Mouse (Mus musculus): Measurements from ENCODE around the gene Ripor3. TPM values are rescaled to one million over a fixed set of nuclear protein-coding genes. Genes with fewer than 3 reads are reported as not detected.

The Ripor3 gene
- polyA plus RNA-seq, 1 experiment from 2014 or later: 3.0 TPM

- TF ChIP-seq CTCF (IDR thresholded peaks at IDR 0.05; ENCODE audit: low read depth): no peak
- no peak for TF ChIP-seq EP300 (optimal IDR thresholded peaks at IDR 0.05)
- ATAC-seq (ENCODE audit: low FRiP score, low TSS enrichment) (no peak), DNase-seq (ENCODE audit: low spot score) (no peak)
- Histone ChIP-seq H3K9ac (ENCODE audit: low read length) (no peak overlapping the region), H3K27ac (replicated peaks) (no peak overlapping the region), H3K4me1 (replicated peaks; ENCODE audit: control insufficient read depth, insufficient read depth) (peaks cover 23% of the 10 kb centered on the region), H3K4me2 (replicated peaks; ENCODE audit: low read depth) (no peak overlapping the region), H3K4me3 (ENCODE audit: low read depth, low read length) (no peak overlapping the region), H3K36me3 (ENCODE audit: control insufficient read depth, insufficient read depth, low read length) (no peaks in the 10 kb centered on the region), H3K9me3 (ENCODE audit: control insufficient read depth, low read length) (no peaks in the 10 kb centered on the region), H3K27me3 (ENCODE audit: control insufficient read depth, insufficient read depth, low read length) (no peaks in the 10 kb centered on the region)
- WGBS: 64% methylated on average over 11 of the region's 11 CpGs
Measured at GRCm38 (mm10) chr2:167939632-167940399, 70.6 kb downstream of the Ripor3 start.

- Histone ChIP-seq H3K4me3 (ENCODE audit: low read depth, low read length) (no peak overlapping the region), H3K27ac (replicated peaks) (no peak overlapping the region), H3K36me3 (ENCODE audit: control insufficient read depth, insufficient read depth, low read length) (no peaks in the 10 kb centered on the region), H3K9ac (ENCODE audit: low read length) (no peak overlapping the region), H3K9me3 (ENCODE audit: control insufficient read depth, low read length) (no peaks in the 10 kb centered on the region), H3K27me3 (ENCODE audit: control insufficient read depth, insufficient read depth, low read length) (no peaks in the 10 kb centered on the region), H3K4me1 (replicated peaks; ENCODE audit: control insufficient read depth, insufficient read depth) (peaks cover 23% of the 10 kb centered on the region), H3K4me2 (replicated peaks; ENCODE audit: low read depth) (no peak overlapping the region)
- WGBS: 72% methylated on average over 4 of the region's 4 CpGs
- TF ChIP-seq EP300 (optimal IDR thresholded peaks at IDR 0.05): no peak
- no peak for TF ChIP-seq CTCF (IDR thresholded peaks at IDR 0.05; ENCODE audit: low read depth)
- no peak for DNase-seq (ENCODE audit: low spot score)
- ATAC-seq (ENCODE audit: low FRiP score, low TSS enrichment): no peak
Measured at GRCm38 (mm10) chr2:167939204-167939603, 71.2 kb downstream of the Ripor3 start.

- Histone ChIP-seq H3K4me2 (replicated peaks; ENCODE audit: low read depth) (no peak overlapping the region), H3K9me3 (ENCODE audit: control insufficient read depth, low read length) (no peaks in the 10 kb centered on the region), H3K4me1 (replicated peaks; ENCODE audit: control insufficient read depth, insufficient read depth) (peaks cover 23% of the 10 kb centered on the region), H3K4me3 (ENCODE audit: low read depth, low read length) (no peak overlapping the region), H3K27ac (replicated peaks) (no peak overlapping the region), H3K27me3 (ENCODE audit: control insufficient read depth, insufficient read depth, low read length) (no peaks in the 10 kb centered on the region), H3K9ac (ENCODE audit: low read length) (no peak overlapping the region), H3K36me3 (ENCODE audit: control insufficient read depth, insufficient read depth, low read length) (no peaks in the 10 kb centered on the region)
- ATAC-seq (ENCODE audit: low FRiP score, low TSS enrichment): no peak
- DNase-seq (ENCODE audit: low spot score): no peak
- TF ChIP-seq EP300 (optimal IDR thresholded peaks at IDR 0.05) (no peak), CTCF (IDR thresholded peaks at IDR 0.05; ENCODE audit: low read depth) (no peak)
- 76% methylated on average over 3 of the region's 3 CpGs for WGBS
Measured at GRCm38 (mm10) chr2:167938786-167939185, 71.6 kb downstream of the Ripor3 start.

- DNase-seq (ENCODE audit: low spot score) (no peak), ATAC-seq (ENCODE audit: low FRiP score, low TSS enrichment) (no peak)
- Histone ChIP-seq H3K4me3 (ENCODE audit: low read depth, low read length) (no peak overlapping the region), H3K27me3 (ENCODE audit: control insufficient read depth, insufficient read depth, low read length) (no peaks in the 10 kb centered on the region), H3K27ac (replicated peaks) (no peak overlapping the region), H3K4me2 (replicated peaks; ENCODE audit: low read depth) (no peak overlapping the region), H3K9ac (ENCODE audit: low read length) (no peak overlapping the region), H3K36me3 (ENCODE audit: control insufficient read depth, insufficient read depth, low read length) (no peaks in the 10 kb centered on the region), H3K9me3 (ENCODE audit: control insufficient read depth, low read length) (no peaks in the 10 kb centered on the region), H3K4me1 (replicated peaks; ENCODE audit: control insufficient read depth, insufficient read depth) (peaks cover 2% of the 10 kb centered on the region; the same call in 1 of the 2 replicates)
- 79% methylated on average over 3 of the region's 3 CpGs for WGBS
- TF ChIP-seq EP300 (optimal IDR thresholded peaks at IDR 0.05) (no peak), CTCF (IDR thresholded peaks at IDR 0.05; ENCODE audit: low read depth) (no peak)
Measured at GRCm38 (mm10) chr2:167935956-167936355, 74.5 kb downstream of the Ripor3 start.

- Histone ChIP-seq H3K27ac (replicated peaks) (no peak overlapping the region), H3K4me3 (ENCODE audit: low read depth, low read length) (peak overlapping the region; percentile 88), H3K9me3 (ENCODE audit: control insufficient read depth, low read length) (no peaks in the 10 kb centered on the region), H3K4me1 (replicated peaks; ENCODE audit: control insufficient read depth, insufficient read depth) (no peaks in the 10 kb centered on the region), H3K4me2 (replicated peaks; ENCODE audit: low read depth) (peak overlapping the region; percentile 95), H3K27me3 (ENCODE audit: control insufficient read depth, insufficient read depth, low read length) (no peaks in the 10 kb centered on the region), H3K9ac (ENCODE audit: low read length) (peak overlapping the region; percentile 94), H3K36me3 (ENCODE audit: control insufficient read depth, insufficient read depth, low read length) (no peaks in the 10 kb centered on the region)
- no peak for ATAC-seq (ENCODE audit: low FRiP score, low TSS enrichment)
- no peak for DNase-seq (ENCODE audit: low spot score)
- 23% methylated on average over 7 of the region's 7 CpGs for WGBS
- TF ChIP-seq CTCF (IDR thresholded peaks at IDR 0.05; ENCODE audit: low read depth) (no peak), EP300 (optimal IDR thresholded peaks at IDR 0.05) (no peak)
Measured at GRCm38 (mm10) chr2:167933397-167933796, 77.0 kb downstream of the Ripor3 start.

GRCm38 (mm10) chr2:167932727-167933231, 77.6 kb downstream of the Ripor3 start:
- H3K4me3 ChIP-seq (ENCODE audit: low read depth, low read length): peak overlapping the region; percentile 88
- peak overlapping the region; percentile 86 for H3K27ac ChIP-seq (replicated peaks)
- H3K4me1 ChIP-seq (replicated peaks; ENCODE audit: control insufficient read depth, insufficient read depth): no peaks in the 10 kb centered on the region
- H3K27me3 ChIP-seq (ENCODE audit: control insufficient read depth, insufficient read depth, low read length): no peaks in the 10 kb centered on the region
- H3K36me3 ChIP-seq (ENCODE audit: control insufficient read depth, insufficient read depth, low read length): no peaks in the 10 kb centered on the region
- TF ChIP-seq CTCF (IDR thresholded peaks at IDR 0.05; ENCODE audit: low read depth): no peak
- TF ChIP-seq EP300 (optimal IDR thresholded peaks at IDR 0.05): no peak
- ATAC-seq (ENCODE audit: low FRiP score, low TSS enrichment) (peak; percentile 42), DNase-seq (ENCODE audit: low spot score) (no peak)
- H3K4me2 ChIP-seq (replicated peaks; ENCODE audit: low read depth): peak overlapping the region; percentile 95
- H3K9ac ChIP-seq (ENCODE audit: low read length): peak overlapping the region; percentile 94
- no peaks in the 10 kb centered on the region for H3K9me3 ChIP-seq (ENCODE audit: control insufficient read depth, low read length)
- 1% methylated on average over 18 of the region's 18 CpGs for WGBS

Measured in stomach, postnatal 0 days (tissue).